Mouse (Mus musculus) embryonic facial prominence, embryonic 12.5 days (tissue): Measurements from ENCODE around the gene Nudt3. TPM values are rescaled to one million over a fixed set of nuclear protein-coding genes. Genes with fewer than 3 reads are reported as not detected.

Source experiments
- ATAC-seq: fragments of 200-750 bp; cut with Nextera tagmentation; 2 replicates; pipeline ENCODE4 v1.8.0; 2017; ENCODE audit not compliant: insufficient number of reproducible peaks, insufficient read depth, low FRiP score, low TSS enrichment
- H3K27ac ChIP-seq: fragments of 300-500 bp; sonication (generic); 2 replicates; pipeline ENCODE4 v1.5.1; 2016; ENCODE audit warnings: mild to moderate bottlenecking
- H3K27me3 ChIP-seq: fragments of 300-500 bp; sonication (generic); 2 replicates; pipeline ENCODE4 v1.6.1; 2016; ENCODE audit warnings: mild to moderate bottlenecking, moderate library complexity
- H3K36me3 ChIP-seq: fragments of 300-500 bp; sonication (generic); 2 replicates; pipeline ENCODE4 v1.6.1; 2016; ENCODE audit warnings: mild to moderate bottlenecking
- H3K4me1 ChIP-seq: fragments of 300-500 bp; sonication (generic); 2 replicates; pipeline ENCODE4 v1.6.1; 2016
- H3K4me2 ChIP-seq: fragments of 300-500 bp; sonication (generic); replicated peaks from 2 replicates; pipeline ENCODE4 v1.6.1; 2016; ENCODE audit warnings: mild to moderate bottlenecking, moderate library complexity
- H3K4me3 ChIP-seq: fragments of 300-500 bp; sonication (generic); 2 replicates; pipeline ENCODE4 v1.5.1; 2016; ENCODE audit warnings: mild to moderate bottlenecking
- H3K9ac ChIP-seq: fragments of 300-500 bp; sonication (generic); 2 replicates; pipeline ENCODE4 v1.6.1; 2016; ENCODE audit warnings: mild to moderate bottlenecking, moderate library complexity
- H3K9me3 ChIP-seq: fragments of 300-500 bp; sonication (generic); 2 replicates; pipeline ENCODE4 v1.6.1; 2016; ENCODE audit warnings: mild to moderate bottlenecking, moderate library complexity
- WGBS: fragments of 180-500 bp; shearing (Covaris S2); methylation state at CpG from one replicate; pipeline ENCODE4 v1.1.7; 2016; 5-methylcytosine and 5-hydroxymethylcytosine counted together
- polyA plus RNA-seq: library from polyadenylated mRNA; unstranded; fragments of >200 nt; fragmentation: Nextera tagmentation; extraction: Ambion mirVana; gene quantifications from 2 replicates; pipeline ENCODE4 v1.2.1, GENCODE M21; 2016

Gene Nudt3
- polyA plus RNA-seq, 1 experiment from 2014 or later: 135 TPM

GRCm38 (mm10) chr17:27613016-27613415, 10.3 kb downstream of the Nudt3 start:
- H3K9ac ChIP-seq: no peak overlapping the region
- H3K36me3 ChIP-seq: peaks cover 27% of the 10 kb centered on the region
- no peak for ATAC-seq
- no peaks in the 10 kb centered on the region for H3K9me3 ChIP-seq
- no peak overlapping the region for H3K4me3 ChIP-seq
- peaks cover 11% of the 10 kb centered on the region; the same call in 1 of the 2 replicates for H3K4me1 ChIP-seq
- WGBS: 89% methylated on average over 4 of the region's 4 CpGs
- H3K4me2 ChIP-seq: no peak overlapping the region
- no peaks in the 10 kb centered on the region for H3K27me3 ChIP-seq
- no peak overlapping the region for H3K27ac ChIP-seq

DNA sequence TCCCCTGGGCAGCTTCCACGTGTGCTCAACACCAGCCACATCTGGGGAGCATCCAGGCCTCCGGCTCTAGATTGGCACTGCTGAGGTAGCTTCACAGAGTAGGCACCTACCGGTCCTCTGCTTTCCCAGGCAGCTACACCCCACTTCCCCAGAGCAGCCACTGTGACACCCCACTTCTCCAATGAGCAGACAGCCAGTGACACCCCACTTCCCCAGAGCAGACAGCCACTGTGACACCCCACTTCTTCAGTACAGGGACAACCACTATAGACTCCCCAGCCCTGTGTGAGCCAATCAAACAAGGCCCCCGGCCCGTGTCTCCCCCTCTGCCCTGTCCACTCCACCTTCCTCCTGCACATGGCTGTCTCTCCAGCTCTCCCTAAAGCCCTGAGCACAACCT, 11.3 kb downstream of the Nudt3 start:
- ATAC-seq: no peak
- H3K27me3 ChIP-seq: no peaks in the 10 kb centered on the region
- peaks cover 19% of the 10 kb centered on the region for H3K36me3 ChIP-seq
- no peak overlapping the region for H3K4me3 ChIP-seq
- 84% methylated on average over 5 of the region's 5 CpGs for WGBS
- no peak overlapping the region for H3K9ac ChIP-seq
- H3K4me2 ChIP-seq: no peak overlapping the region
- H3K9me3 ChIP-seq: no peaks in the 10 kb centered on the region
- H3K4me1 ChIP-seq: peaks cover 11% of the 10 kb centered on the region; the same call in 1 of the 2 replicates
- H3K27ac ChIP-seq: no peak overlapping the region

- Histone ChIP-seq H3K9me3 (no peaks in the 10 kb centered on the region), H3K9ac (no peak overlapping the region), H3K27me3 (no peaks in the 10 kb centered on the region), H3K4me1 (peaks cover 11% of the 10 kb centered on the region; the same call in 1 of the 2 replicates), H3K27ac (no peak overlapping the region), H3K4me3 (no peak overlapping the region), H3K36me3 (peaks cover 14% of the 10 kb centered on the region), H3K4me2 (no peak overlapping the region)
- ATAC-seq: no peak
- 74% methylated on average over 3 of the region's 3 CpGs for WGBS
Observed at GRCm38 (mm10) chr17:27611519-27611884, 11.8 kb downstream of the Nudt3 start.

DNA sequence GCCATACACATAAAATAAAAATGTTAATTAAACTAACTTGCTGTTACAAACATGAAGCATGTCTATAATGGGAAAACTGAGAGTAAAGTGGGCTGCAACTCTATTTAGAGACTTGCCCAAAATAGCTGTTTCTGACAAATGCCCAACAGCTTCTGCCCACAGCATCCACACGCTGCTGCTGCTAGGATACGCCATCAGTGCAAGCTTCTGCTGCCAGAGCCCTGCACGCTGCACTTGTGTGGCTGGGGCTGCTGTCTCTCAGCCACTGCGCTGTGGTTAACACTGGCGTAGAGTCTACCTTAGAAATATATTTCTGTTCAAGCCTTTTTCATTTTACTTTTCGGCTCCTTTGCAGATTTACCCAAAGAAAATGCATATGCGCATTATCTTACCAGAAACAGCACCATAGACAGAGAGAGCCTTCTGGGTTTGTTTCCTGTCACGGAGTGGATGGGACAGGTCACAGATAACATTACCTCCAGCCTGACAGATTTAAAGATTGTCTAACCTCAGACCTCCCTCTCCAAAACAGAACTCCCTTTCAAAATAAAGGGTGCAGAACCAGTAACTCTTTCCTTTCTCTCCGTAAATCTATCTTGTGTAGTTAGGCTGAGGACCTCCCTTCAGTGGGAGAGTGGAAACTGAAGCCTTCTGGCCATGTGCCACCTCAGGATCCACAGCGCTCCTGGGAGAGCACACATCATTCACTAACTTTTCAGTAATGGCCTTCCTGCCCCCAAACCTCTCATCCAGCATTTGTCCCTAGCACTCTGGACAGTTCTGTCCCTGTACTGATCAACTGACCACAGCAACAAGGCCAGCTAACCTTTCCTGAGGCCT, 12.4 kb downstream of the Nudt3 start:
- Histone ChIP-seq H3K27ac (no peak overlapping the region), H3K4me2 (no peak overlapping the region), H3K27me3 (no peaks in the 10 kb centered on the region), H3K36me3 (peaks cover 13% of the 10 kb centered on the region; the same call in 1 of the 2 replicates), H3K9me3 (no peaks in the 10 kb centered on the region), H3K4me3 (no peak overlapping the region), H3K9ac (no peak overlapping the region), H3K4me1 (peaks cover 11% of the 10 kb centered on the region; the same call in 1 of the 2 replicates)
- WGBS: 84% methylated on average over 10 of the region's 10 CpGs
- no peak for ATAC-seq

GRCm38 (mm10) chr17:27609576-27609975, 13.7 kb downstream of the Nudt3 start:
- Histone ChIP-seq H3K27me3 (no peaks in the 10 kb centered on the region), H3K4me1 (peaks cover 11% of the 10 kb centered on the region; the same call in 1 of the 2 replicates), H3K9me3 (no peaks in the 10 kb centered on the region), H3K9ac (no peak overlapping the region), H3K27ac (no peak overlapping the region), H3K36me3 (peaks cover 10% of the 10 kb centered on the region; the same call in 1 of the 2 replicates), H3K4me3 (no peak overlapping the region), H3K4me2 (no peak overlapping the region)
- 90% methylated on average over 7 of the region's 7 CpGs for WGBS
- ATAC-seq: no peak

GRCm38 (mm10) chr17:27603522-27604234, 19.6 kb downstream of the Nudt3 start:
- Histone ChIP-seq H3K27ac (no peak overlapping the region), H3K4me2 (no peak overlapping the region), H3K4me1 (peaks cover 15% of the 10 kb centered on the region; the same call in 1 of the 2 replicates), H3K4me3 (no peak overlapping the region), H3K36me3 (peaks cover 6% of the 10 kb centered on the region; the same call in 1 of the 2 replicates), H3K9ac (no peak overlapping the region), H3K27me3 (no peaks in the 10 kb centered on the region), H3K9me3 (no peaks in the 10 kb centered on the region)
- ATAC-seq: no peak
- 86% methylated on average over 21 of the region's 21 CpGs for WGBS

GRCm38 (mm10) chr17:27603036-27603435, 20.3 kb downstream of the Nudt3 start:
- peaks cover 2% of the 10 kb centered on the region; the same call in 1 of the 2 replicates for H3K36me3 ChIP-seq
- 84% methylated on average over 2 of the region's 2 CpGs for WGBS
- peaks cover 15% of the 10 kb centered on the region; the same call in 1 of the 2 replicates for H3K4me1 ChIP-seq
- no peaks in the 10 kb centered on the region for H3K27me3 ChIP-seq
- H3K4me2 ChIP-seq: no peak overlapping the region
- H3K4me3 ChIP-seq: no peak overlapping the region
- no peak for ATAC-seq
- H3K9ac ChIP-seq: no peak overlapping the region
- H3K27ac ChIP-seq: no peak overlapping the region
- no peaks in the 10 kb centered on the region for H3K9me3 ChIP-seq

DNA sequence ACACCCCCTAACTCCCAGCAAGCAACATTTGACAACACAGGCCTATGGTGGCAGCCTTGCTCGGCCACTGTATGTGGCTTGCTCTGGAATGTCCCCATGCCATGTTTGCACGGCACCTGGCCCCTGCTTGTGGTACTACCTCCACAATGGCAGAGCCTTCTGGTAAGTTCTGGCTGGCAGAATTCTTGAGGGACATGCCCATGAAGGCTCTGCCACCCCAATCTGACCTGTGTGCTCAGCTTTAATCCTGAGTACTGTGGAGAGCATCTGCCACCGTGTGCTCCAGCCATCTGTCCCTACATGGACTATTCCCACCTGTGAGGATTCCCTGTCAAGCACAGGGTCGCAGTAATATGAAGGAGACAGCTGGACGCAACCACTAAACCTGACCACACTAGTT, 22.4 kb downstream of the Nudt3 start:
- WGBS: 84% methylated on average over 5 of the region's 5 CpGs
- Histone ChIP-seq H3K27ac (no peak overlapping the region), H3K27me3 (no peaks in the 10 kb centered on the region), H3K9me3 (no peaks in the 10 kb centered on the region), H3K4me1 (peaks cover 19% of the 10 kb centered on the region; the same call in 1 of the 2 replicates), H3K4me2 (no peak overlapping the region), H3K4me3 (no peak overlapping the region), H3K36me3 (peaks cover 11% of the 10 kb centered on the region), H3K9ac (no peak overlapping the region)
- ATAC-seq: no peak

GRCm38 (mm10) chr17:27600286-27600685, 23.0 kb downstream of the Nudt3 start:
- no peak overlapping the region for H3K9ac ChIP-seq
- no peaks in the 10 kb centered on the region for H3K9me3 ChIP-seq
- H3K36me3 ChIP-seq: peaks cover 17% of the 10 kb centered on the region
- WGBS: 88% methylated on average over 3 of the region's 3 CpGs
- H3K27me3 ChIP-seq: no peaks in the 10 kb centered on the region
- ATAC-seq: no peak
- no peak overlapping the region for H3K27ac ChIP-seq
- no peak overlapping the region for H3K4me3 ChIP-seq
- no peak overlapping the region for H3K4me2 ChIP-seq
- H3K4me1 ChIP-seq: peaks cover 19% of the 10 kb centered on the region; the same call in 1 of the 2 replicates

DNA sequence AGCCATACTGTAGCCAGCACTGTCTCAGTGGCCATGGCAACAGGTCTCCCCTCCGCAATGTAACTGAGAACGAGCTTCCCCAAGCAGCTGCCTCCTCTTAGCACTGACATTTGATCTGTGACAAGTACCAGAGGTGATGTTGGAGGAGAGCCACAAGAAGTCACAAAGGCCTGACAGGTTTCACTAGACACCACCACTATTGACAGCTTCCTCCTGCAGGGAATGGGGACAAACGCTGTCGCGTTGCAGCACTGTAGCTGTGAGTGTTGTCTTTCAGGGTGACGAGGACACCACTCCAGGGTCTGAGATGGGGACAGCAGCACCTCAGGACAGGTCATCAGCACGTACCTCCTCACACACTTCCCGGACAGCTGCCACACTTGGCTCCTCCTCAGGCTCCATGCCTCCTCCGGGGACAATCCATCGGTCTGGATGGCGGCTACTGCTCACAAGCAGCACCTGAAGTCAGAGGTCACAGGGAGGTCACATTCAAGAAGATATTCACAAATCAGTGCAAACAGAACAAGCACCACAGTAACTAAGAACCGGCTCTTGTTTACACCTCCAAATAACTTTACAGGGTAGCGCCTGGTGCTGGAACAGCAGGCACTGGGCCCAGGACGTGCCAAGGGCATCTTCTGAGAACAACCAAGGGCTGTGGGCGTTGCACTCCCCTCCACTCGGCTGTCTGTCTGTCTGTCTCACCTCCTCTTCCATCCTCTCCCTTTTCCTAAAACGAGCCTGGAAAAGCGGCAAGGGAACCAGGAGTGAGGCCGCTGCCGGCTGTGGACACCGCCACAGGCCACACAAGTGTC, 26.7 kb downstream of the Nudt3 start:
- H3K36me3 ChIP-seq: peaks cover 51% of the 10 kb centered on the region

DNA sequence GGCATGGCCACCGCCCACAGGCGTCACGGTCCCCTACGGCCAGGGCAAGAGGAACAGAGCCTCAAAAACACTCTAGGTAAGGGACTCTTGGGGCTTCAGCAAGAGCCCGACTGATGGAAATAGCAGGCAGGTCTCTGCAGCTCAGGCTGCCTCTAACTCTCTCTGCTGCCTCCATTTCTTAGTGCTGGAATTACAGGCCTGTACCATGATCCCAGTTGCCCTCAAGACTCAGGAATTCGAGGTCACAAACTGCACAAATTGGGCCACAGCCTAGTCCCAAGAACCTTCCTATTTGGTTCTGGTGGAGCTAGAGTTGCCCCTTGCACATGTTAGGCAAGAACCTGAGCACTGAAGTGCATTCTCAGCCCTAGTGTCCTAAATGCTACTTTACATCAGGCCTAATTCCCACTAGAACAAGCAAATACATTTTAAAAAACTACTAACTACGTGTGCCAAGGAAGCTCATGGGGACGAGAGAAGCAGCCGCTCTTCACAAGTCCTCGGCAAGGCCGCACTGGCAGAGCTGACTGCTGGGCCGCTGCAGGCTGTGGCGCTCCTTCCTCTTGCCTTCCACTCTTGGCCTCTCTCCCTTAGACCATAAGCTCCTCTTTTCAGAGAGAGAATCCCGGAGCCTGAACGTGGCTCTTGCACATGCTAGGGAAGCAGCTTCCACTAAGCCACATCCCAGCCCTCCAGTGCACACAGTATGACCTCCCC, 27.5 kb downstream of the Nudt3 start:
- H3K9ac ChIP-seq: no peak overlapping the region
- ATAC-seq: no peak
- no peak overlapping the region for H3K4me2 ChIP-seq
- no peaks in the 10 kb centered on the region for H3K9me3 ChIP-seq
- peaks cover 57% of the 10 kb centered on the region for H3K36me3 ChIP-seq
- H3K4me3 ChIP-seq: no peak overlapping the region
- H3K27ac ChIP-seq: no peak overlapping the region
- WGBS: 86% methylated on average over 15 of the region's 15 CpGs
- no peaks in the 10 kb centered on the region for H3K27me3 ChIP-seq
- peaks cover 9% of the 10 kb centered on the region; the same call in 1 of the 2 replicates for H3K4me1 ChIP-seq

More for the DNA sequence above, 26.7 kb downstream of the Nudt3 start:
- Histone ChIP-seq H3K4me1 (peaks cover 10% of the 10 kb centered on the region; the same call in 1 of the 2 replicates), H3K27ac (no peak overlapping the region), H3K9me3 (no peaks in the 10 kb centered on the region), H3K4me3 (no peak overlapping the region), H3K4me2 (no peak overlapping the region), H3K9ac (no peak overlapping the region), H3K27me3 (no peaks in the 10 kb centered on the region)
- WGBS: 74% methylated on average over 21 of the region's 21 CpGs
- ATAC-seq: no peak
